Mouse (Mus musculus): ENCODE data around the gene Olfr235.

GRCm38 (mm10) chr19:12260732-12261131 lies at the start of gene Olfr235:
- TF ChIP-seq CTCF (IDR thresholded peaks at IDR 0.05; ENCODE audit: insufficient read depth, low read depth, low read length): no peak
- TF ChIP-seq POLR2A (IDR thresholded peaks at IDR 0.05; ENCODE audit: insufficient read depth, low read depth, low read length): no peak
